Mouse (Mus musculus): ENCODE data around the gene Mapk11. TPM values are rescaled to one million over a fixed set of nuclear protein-coding genes. Genes with fewer than 3 reads are reported as not detected.

The Mapk11 gene
- polyA plus RNA-seq, 1 experiment: 0.29 TPM

GRCm38 (mm10) chr15:89181561-89182270 is 32.3 kb upstream of the Mapk11 start:
- Histone ChIP-seq H3K27me3 (replicated peaks) (peaks cover 55% of the 10 kb centered on the region), H3K9me3 (no peaks in the 10 kb centered on the region), H3K4me3 (replicated peaks) (peak overlapping the region; percentile 72), H3K36me3 (replicated peaks; ENCODE audit: low read length) (peaks cover 18% of the 10 kb centered on the region), H3K4me1 (peaks cover 83% of the 10 kb centered on the region)
- TF ChIP-seq GATA1 (IDR thresholded peaks at IDR 0.05; ENCODE audit: borderline replicate concordance, low read length) (no peak), FLI1 (IDR thresholded peaks at IDR 0.05; ENCODE audit: low read length) (no peak)

GRCm38 (mm10) chr15:89180571-89181229 is 31.3 kb upstream of the Mapk11 start, which contains the start of gene Plxnb2:
Gene Plxnb2 (minus strand): TSS chr15:89180788.
- TF ChIP-seq FLI1 (IDR thresholded peaks at IDR 0.05; ENCODE audit: low read length) (no peak), GATA1 (IDR thresholded peaks at IDR 0.05; ENCODE audit: borderline replicate concordance, low read length) (no peak)
- Histone ChIP-seq H3K36me3 (replicated peaks; ENCODE audit: low read length) (peaks cover 9% of the 10 kb centered on the region), H3K9me3 (no peaks in the 10 kb centered on the region), H3K27me3 (replicated peaks) (peaks cover 63% of the 10 kb centered on the region), H3K4me1 (peaks cover 87% of the 10 kb centered on the region), H3K4me3 (replicated peaks) (peak within 1 kb of the TSS; percentile 95)

GRCm38 (mm10) chr15:89180081-89180541 is 30.7 kb upstream of the Mapk11 start:
- no peaks in the 10 kb centered on the region for H3K9me3 ChIP-seq
- H3K36me3 ChIP-seq (replicated peaks; ENCODE audit: low read length): peaks cover 7% of the 10 kb centered on the region
- TF ChIP-seq FLI1 (IDR thresholded peaks at IDR 0.05; ENCODE audit: low read length) (no peak), GATA1 (IDR thresholded peaks at IDR 0.05; ENCODE audit: borderline replicate concordance, low read length) (no peak)
- peaks cover 69% of the 10 kb centered on the region for H3K27me3 ChIP-seq (replicated peaks)
- H3K4me1 ChIP-seq: peaks cover 93% of the 10 kb centered on the region
- H3K4me3 ChIP-seq (replicated peaks): peak overlapping the region; percentile 95

- peaks cover 70% of the 10 kb centered on the region for H3K27me3 ChIP-seq (replicated peaks)
- TF ChIP-seq GATA1 (IDR thresholded peaks at IDR 0.05; ENCODE audit: borderline replicate concordance, low read length) (no peak), FLI1 (IDR thresholded peaks at IDR 0.05; ENCODE audit: low read length) (no peak)
These were observed 30.2 kb upstream of the Mapk11 start for GRCm38 (mm10) chr15:89179630-89179964.

GRCm38 (mm10) chr15:89178954-89179629 is 29.7 kb upstream of the Mapk11 start:
- TF ChIP-seq GATA1 (IDR thresholded peaks at IDR 0.05; ENCODE audit: borderline replicate concordance, low read length) (no peak), FLI1 (IDR thresholded peaks at IDR 0.05; ENCODE audit: low read length) (no peak)
- Histone ChIP-seq H3K9me3 (no peaks in the 10 kb centered on the region), H3K4me1 (peaks cover 97% of the 10 kb centered on the region), H3K4me3 (replicated peaks) (peak overlapping the region; percentile 95), H3K36me3 (replicated peaks; ENCODE audit: low read length) (no peaks in the 10 kb centered on the region), H3K27me3 (replicated peaks) (peaks cover 72% of the 10 kb centered on the region)

More at GRCm38 (mm10) chr15:89179630-89179964, 30.2 kb upstream of the Mapk11 start:
- Histone ChIP-seq H3K4me1 (peaks cover 98% of the 10 kb centered on the region), H3K9me3 (no peaks in the 10 kb centered on the region), H3K36me3 (replicated peaks; ENCODE audit: low read length) (peaks cover 1% of the 10 kb centered on the region), H3K4me3 (replicated peaks) (peak overlapping the region; percentile 95)

- Histone ChIP-seq H3K27me3 (replicated peaks) (peaks cover 77% of the 10 kb centered on the region), H3K9me3 (no peaks in the 10 kb centered on the region), H3K36me3 (replicated peaks; ENCODE audit: low read length) (no peaks in the 10 kb centered on the region), H3K4me1 (peaks cover 99% of the 10 kb centered on the region), H3K4me3 (replicated peaks) (peak overlapping the region; percentile 95)
- no peak for TF ChIP-seq GATA1 (IDR thresholded peaks at IDR 0.05; ENCODE audit: borderline replicate concordance, low read length)
These were observed 28.9 kb upstream of the Mapk11 start for GRCm38 (mm10) chr15:89178260-89178860.

GRCm38 (mm10) chr15:89177576-89178259 is 28.3 kb upstream of the Mapk11 start:
- TF ChIP-seq GATA1 (IDR thresholded peaks at IDR 0.05; ENCODE audit: borderline replicate concordance, low read length): no peak
- TF ChIP-seq FLI1 (IDR thresholded peaks at IDR 0.05; ENCODE audit: low read length): no peak
- H3K27me3 ChIP-seq (replicated peaks): peaks cover 81% of the 10 kb centered on the region
- no peaks in the 10 kb centered on the region for H3K36me3 ChIP-seq (replicated peaks; ENCODE audit: low read length)
- H3K9me3 ChIP-seq: no peaks in the 10 kb centered on the region
- H3K4me3 ChIP-seq (replicated peaks): peak overlapping the region; percentile 95
- H3K4me1 ChIP-seq: peaks cover 99% of the 10 kb centered on the region

GRCm38 (mm10) chr15:89177121-89177520 is 27.7 kb upstream of the Mapk11 start:
- Histone ChIP-seq H3K27me3 (replicated peaks) (peaks cover 87% of the 10 kb centered on the region), H3K9me3 (no peaks in the 10 kb centered on the region), H3K4me1 (peaks cover 99% of the 10 kb centered on the region), H3K4me3 (replicated peaks) (peak overlapping the region; percentile 81), H3K36me3 (replicated peaks; ENCODE audit: low read length) (no peaks in the 10 kb centered on the region)
- TF ChIP-seq GATA1 (IDR thresholded peaks at IDR 0.05; ENCODE audit: borderline replicate concordance, low read length) (no peak), FLI1 (IDR thresholded peaks at IDR 0.05; ENCODE audit: low read length) (no peak)

Data from megakaryocyte, embryonic 14.5 days (primary cell).